Mouse (Mus musculus) c-Kit-positive CD71-negative TER-119-negative erythroid progenitor cells, embryonic 14.5 days (primary cell): ENCODE data around the gene Pafah1b3.

Source experiments
- DNase-seq: peaks from one replicate; pipeline ENCODE4 v3.0.0-alpha.2; 2013; ENCODE audit warnings: low read depth

Gene Pafah1b3

DNA sequence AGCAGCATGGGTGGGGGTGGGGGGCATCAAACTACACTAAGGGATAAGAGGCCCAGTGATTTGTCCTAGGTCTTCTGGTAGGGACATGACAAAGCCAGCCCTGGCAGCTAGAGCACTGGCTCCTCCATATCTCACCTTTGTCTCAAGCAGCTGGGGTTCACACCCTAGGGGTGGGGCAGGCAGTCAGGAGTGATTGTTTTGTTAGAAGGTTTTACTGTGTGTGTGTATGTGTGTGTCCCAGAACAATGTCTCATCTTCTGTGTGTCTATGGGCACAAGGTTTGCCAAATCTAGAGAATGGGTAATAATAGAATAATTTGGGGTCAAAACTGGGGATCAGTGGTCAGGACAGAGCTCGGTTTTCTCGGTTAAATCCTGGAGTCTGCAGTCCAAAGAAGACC, 7.7 kb upstream of the Pafah1b3 start:
- no peak for DNase-seq

DNA sequence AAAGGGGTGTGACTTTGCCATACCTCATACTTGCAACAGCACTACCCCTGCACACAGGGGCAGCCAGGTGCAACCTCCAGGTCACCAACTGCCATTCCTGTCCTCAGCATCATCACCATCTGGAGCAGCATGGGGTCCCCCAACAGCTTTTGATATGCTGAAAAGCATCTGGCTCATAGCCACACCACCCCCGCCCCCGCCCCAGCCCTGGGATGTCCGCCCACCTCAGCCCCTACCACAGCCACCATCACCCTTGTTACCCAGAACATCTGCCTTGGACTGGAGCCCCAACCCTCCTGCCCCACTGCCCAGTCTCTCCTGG, 5.9 kb upstream of the Pafah1b3 start:
- DNase-seq, result no peak

GRCm38 (mm10) chr7:25303003-25303684, 5.4 kb upstream of the Pafah1b3 start:
- no peak for DNase-seq

DNA sequence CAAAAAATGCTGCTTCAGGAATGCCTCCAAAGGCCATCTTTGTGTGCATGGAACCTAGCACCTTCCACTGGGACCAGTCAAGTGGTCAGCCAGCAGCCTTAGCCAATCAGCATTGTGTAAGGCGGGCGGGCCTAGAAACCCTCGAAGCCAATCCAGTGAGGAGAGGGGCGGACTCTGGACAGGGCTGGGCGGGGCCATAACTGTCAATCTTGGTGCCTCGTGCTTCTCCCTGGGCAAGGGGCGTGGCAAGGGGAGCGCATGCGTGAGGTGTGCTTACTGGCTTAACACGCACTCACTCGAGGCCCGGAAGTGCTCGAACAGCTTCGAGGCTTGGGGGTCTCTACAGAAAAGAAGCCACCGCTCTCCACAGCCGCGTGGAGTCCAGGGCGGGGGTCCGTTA, 3.3 kb upstream of the Pafah1b3 start, which contains the start of gene Prr19:
TSS of gene Prr19 (plus strand) at position 349 of the 400 bp plus-strand sequence.
- DNase-seq, result no peak

DNA sequence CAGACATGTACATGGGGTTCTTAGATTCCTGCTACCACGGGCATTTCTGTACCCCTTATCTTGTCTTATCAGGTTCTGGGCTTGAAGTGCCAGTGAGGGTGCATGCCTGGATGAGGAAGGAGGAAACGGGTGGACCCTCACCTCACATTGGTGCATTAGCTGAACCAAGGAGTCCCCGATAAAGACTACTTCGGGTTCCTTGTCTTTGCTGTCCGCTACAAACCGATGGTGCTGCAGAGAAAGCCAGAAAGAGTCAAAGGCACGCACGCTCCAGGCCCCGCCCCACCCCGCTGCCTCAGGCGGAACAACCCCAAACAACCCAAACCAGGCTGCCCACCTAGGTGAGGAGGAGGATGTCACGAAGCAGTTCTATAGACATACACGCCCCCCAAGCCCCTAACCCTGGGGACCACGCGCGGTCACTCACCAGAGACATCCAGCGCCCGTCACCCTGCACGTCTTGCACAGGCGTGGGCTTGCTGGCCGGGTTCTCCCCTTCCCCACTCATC, 787 bp downstream of the Pafah1b3 start:
- no peak for DNase-seq

DNA sequence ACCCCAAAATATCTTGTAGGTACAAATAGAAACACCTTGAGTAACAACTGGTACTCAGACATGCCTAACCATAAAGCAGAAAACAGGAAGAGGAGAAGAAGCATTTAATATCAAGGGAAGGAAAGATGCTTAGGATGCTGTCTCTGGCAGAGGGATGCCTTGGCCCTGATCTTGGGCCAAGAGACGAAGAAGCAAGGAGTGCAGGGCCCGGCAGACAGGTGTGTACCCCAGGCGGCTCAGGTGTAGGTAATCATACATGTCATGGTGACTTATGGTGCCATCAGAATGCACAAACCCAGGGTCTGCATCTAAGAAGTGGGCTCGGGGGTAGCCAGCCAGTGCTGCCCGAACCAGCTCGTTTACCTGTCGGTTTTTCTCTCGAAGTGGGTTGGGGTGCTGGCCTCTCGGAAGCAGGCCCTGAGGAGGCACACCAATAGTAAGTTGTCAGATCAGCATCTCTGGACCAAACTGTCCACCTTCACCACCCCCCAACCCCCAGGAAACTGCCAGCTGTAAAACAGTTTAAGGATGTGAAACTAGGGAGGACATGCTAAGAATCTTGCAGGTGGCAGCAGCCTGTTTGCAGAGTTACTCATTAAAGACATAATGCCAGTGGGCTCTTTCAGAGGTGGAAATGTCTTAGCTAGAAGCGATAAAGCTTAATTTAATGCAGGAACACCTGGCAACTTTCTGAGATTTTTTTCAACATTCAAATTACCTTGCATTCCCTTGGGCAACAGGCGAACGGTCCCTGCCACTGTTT, 2.6 kb downstream of the Pafah1b3 start:
- DNase-seq, result no peak

DNA sequence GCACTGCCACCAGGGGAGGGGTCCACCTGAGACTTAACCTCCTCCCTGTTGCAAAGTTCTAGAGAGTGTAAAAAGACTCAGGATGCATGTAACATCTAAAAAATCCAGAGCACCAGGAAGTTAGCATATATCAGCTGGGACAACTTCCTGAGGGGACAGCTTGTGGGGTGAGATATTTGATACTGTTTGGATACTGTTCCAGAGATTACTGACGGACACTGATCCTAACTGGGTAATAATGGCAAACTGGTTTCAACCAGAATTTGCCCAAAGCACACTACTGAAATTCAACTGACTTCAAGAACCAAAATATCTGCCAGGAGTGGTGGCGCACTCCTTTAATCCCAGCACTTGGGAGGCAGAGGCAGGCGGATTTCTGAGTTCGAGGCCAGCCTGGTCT, 3.3 kb downstream of the Pafah1b3 start:
- DNase-seq, result no peak

DNA sequence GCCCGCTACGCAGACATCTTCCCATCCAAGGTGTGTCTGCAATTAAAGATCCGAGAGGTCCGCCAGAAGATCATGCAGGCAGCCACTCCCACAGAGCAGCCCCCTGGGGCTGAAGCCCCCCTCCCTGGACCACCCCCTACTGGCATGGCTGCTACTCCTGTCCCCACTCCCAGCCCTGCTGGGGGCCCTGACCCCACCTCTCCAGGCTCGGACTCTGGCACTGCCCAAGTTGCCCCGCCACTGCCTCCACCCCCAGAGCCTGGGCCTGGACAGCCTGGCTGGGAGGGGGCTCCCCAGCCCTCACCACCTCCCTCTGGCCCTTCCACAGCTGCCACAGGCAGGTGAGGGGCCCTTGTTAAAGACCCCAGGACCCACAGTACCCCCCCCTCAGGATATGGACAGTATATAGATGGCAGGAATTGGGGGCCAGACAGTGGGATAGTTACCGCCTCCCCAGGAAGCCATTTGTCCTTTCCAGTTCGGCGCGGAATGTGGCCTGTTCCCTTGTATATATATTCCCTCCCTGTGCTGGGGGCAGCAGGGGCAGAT, 4.5 kb downstream of the Pafah1b3 start:
- DNase-seq, result no peak

DNA sequence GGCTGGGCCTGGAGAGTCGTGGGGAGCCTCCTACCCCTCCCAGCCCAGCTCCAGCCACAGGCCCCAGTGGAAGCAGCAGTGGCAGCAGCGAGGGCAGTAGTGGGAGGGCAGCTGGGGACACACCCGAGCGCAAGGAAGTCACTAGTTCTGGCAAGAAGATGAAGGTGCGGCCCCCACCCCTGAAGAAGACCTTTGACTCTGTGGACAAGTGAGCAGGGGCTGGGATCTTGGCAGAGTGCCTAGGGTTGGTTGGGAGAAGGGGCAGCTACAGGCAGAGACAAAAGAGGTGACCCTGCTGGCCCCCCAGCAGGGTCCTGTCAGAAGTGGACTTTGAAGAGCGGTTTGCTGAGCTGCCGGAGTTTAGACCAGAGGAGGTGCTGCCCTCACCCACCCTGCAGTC, 5.7 kb downstream of the Pafah1b3 start:
- DNase-seq, result no peak

- no peak for DNase-seq
These were observed 6.9 kb downstream of the Pafah1b3 start for GRCm38 (mm10) chr7:25290911-25291310.

- no peak for DNase-seq
These were observed 7.3 kb downstream of the Pafah1b3 start for GRCm38 (mm10) chr7:25290463-25290862.

DNA sequence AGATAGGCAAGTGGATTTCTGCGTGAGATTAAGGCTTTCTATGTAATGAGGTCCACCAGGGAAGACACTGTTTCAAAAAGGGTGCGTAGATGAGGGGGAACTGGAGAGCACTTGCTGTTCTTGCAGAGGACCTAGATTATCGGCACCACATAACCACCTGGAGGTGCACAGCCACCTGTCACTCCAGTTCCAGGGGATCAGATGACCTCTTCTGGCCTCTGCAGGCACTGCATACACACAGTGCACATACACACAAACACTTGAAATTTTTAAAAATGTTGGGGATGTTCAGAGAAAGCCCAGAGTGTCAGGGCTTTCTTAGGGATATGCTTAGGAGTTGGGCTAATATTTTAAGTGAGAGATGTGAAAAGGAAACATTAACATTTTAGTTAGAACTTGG, 7.9 kb downstream of the Pafah1b3 start:
- DNase-seq, result no peak

GRCm38 (mm10) chr7:25288721-25289120, 9.1 kb downstream of the Pafah1b3 start:
- DNase-seq, result no peak

DNA sequence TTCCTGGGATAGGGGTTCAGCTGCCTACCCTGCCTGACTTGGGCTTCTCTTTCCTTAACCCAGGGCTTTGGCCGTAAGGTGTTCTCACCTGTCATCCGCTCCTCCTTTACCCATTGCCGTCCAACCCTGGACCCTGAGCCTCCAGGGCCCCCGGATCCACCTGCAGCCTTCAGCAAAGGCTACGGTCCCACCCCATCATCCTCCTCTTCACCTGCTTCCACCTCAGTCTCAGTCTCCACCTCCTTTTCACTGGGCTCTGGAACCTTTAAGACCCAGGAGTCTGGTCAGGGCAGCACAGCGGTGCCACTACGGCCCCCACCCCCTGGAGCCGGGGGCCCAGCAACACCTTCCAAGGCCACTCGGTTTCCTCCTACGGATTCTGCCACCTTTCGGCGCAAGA, 9.8 kb downstream of the Pafah1b3 start:
- no peak for DNase-seq

DNA sequence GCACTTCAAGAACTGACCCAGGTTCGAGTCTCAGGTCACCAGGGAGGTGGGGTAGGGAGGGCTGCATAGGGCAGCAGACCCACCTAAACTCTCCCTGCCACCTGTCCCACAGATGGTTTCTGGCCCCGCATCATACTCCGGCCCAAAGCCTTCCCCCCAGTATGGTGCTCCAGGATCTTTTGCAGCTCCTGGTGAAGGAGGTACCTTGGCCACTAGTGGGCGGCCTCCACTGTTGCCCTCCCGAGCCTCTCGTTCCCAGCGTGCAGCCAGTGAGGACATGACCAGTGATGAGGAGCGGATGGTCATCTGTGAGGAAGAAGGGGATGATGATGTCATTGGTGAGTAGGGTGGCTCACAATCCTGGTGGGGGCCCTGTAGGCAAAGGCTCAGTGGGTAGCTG, 10.8 kb downstream of the Pafah1b3 start:
- no peak for DNase-seq

- DNase-seq, result no peak
These were observed 12.1 kb downstream of the Pafah1b3 start for GRCm38 (mm10) chr7:25285511-25286238.

GRCm38 (mm10) chr7:25284766-25285165, 13.0 kb downstream of the Pafah1b3 start:
- no peak for DNase-seq

- DNase-seq, result no peak
These were observed 13.6 kb downstream of the Pafah1b3 start for GRCm38 (mm10) chr7:25284171-25284570.

DNA sequence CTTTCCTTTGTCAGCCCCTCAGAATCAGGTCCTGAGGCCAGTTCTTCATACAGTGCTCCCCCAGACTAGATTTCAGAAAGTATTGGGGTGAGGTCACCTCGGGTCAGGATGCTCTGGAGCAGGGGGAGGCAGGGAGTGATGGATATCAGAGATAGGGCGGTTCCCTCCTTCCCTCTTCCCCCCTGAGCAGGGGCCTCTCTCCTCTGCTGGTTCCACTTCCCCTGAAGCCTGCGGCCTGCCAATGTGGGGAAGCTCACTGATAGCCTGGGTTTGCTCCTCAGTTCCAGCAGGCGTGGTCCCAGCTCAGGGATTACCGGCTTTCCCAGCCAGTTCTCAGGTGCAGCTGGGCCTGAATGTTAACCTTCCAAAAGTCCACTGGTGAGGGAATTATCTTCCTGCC, 14.1 kb downstream of the Pafah1b3 start:
- DNase-seq, result no peak

DNA sequence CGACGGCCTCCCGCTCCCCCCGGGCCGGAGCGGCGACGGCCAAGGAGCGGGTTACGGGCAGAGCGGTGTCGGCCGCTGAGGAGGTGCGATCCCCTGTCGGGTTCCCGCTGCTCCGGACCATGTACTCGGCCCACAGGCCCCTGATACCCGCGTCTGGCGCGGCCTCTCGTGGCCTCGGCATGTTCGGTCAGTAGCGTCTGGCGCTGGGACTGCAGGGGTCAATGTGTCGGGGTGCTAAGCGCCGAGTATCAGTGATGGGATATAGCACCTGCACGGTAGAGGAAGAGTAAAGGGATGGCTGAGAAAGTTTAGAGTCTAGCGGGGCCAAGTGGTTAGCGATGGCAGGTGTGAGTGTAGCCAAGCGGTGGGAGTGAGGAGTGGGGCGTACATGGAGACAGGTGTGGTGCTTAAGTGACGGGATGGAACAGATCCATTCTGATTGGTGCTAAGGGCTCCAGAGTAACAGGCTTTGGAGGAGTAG, 15.0 kb downstream of the Pafah1b3 start:
- no peak for DNase-seq

- peak; percentile 94 for DNase-seq
These were observed 15.8 kb downstream of the Pafah1b3 start for GRCm38 (mm10) chr7:25281734-25282601.
